ENCODE assay signal across 8 mouse cellular contexts in genomic region chr17:83288143-83288492, GRCm38 (mm10).
A peak's percentile ranks its signal among the peaks of the same experiment; 100 is the strongest.
DNase-seq lines count a peak whose midpoint lies in the region; ATAC-seq and TF ChIP-seq lines count a peak whose summit lies in the region.

No protein-coding gene starts in this region.

- no peak for TF ChIP-seq POLR2A in limb, embryonic 14.5 days (IDR thresholded peaks at IDR 0.05; ENCODE audit: borderline replicate concordance, extremely low read depth, insufficient read depth, insufficient read length)

- H3K4me2 ChIP-seq in liver, embryonic 12.5 days, result no peak overlapping the region
- no peak overlapping the region for H3K4me2 ChIP-seq in forebrain, embryonic 13.5 days
- H3K4me2 ChIP-seq in limb, embryonic 14.5 days (replicated peaks; ENCODE audit: low read depth, low read length, severe bottlenecking), result peak overlapping the region; percentile 24

- no peak for ATAC-seq in liver, embryonic 12.5 days
- ATAC-seq in forebrain, embryonic 13.5 days, result peak; percentile 79
- peak; percentile 81 for ATAC-seq in limb, embryonic 14.5 days (ENCODE audit: low FRiP score, low read depth)

- intact Hi-C loops in heart, postnatal 36 days (cut with DNase I), result no loop called here

- WGBS in liver, embryonic 12.5 days (ENCODE audit: insufficient replicate concordance), result 37% methylated on average over 7 of the region's 7 CpGs
- 31% methylated on average over 7 of the region's 7 CpGs for WGBS in forebrain, embryonic 13.5 days
- 8% methylated on average over 7 of the region's 7 CpGs for WGBS in limb, embryonic 14.5 days

- no peaks in the 10 kb centered on the region for H3K36me3 ChIP-seq in liver, embryonic 12.5 days
- no peaks in the 10 kb centered on the region for H3K36me3 ChIP-seq in forebrain, embryonic 13.5 days (ENCODE audit: poor library complexity, severe bottlenecking)
- H3K36me3 ChIP-seq in limb, embryonic 14.5 days (ENCODE audit: control insufficient read depth, insufficient read depth, low read length), result no peaks in the 10 kb centered on the region

- no peak overlapping the region for H3K27ac ChIP-seq in liver, embryonic 12.5 days
- H3K27ac ChIP-seq in forebrain, embryonic 13.5 days, result peak overlapping the region; percentile 35; the same call in 1 of the 2 replicates
- H3K27ac ChIP-seq in limb, embryonic 14.5 days (replicated peaks; ENCODE audit: low read depth, low read length), result 0 out of 2 replicates have a peak overlapping the region, but pooled peaks have one; percentile 33

- H3K9me3 ChIP-seq in liver, embryonic 12.5 days (replicated peaks), result no peaks in the 10 kb centered on the region
- no peaks in the 10 kb centered on the region for H3K9me3 ChIP-seq in forebrain, embryonic 13.5 days (replicated peaks)
- H3K9me3 ChIP-seq in limb, embryonic 14.5 days (ENCODE audit: control insufficient read depth, low read length), result no peaks in the 10 kb centered on the region

- H3K4me1 ChIP-seq in liver, embryonic 12.5 days, result no peaks in the 10 kb centered on the region
- H3K4me1 ChIP-seq in forebrain, embryonic 13.5 days, result peaks cover 11% of the 10 kb centered on the region
- peaks cover 6% of the 10 kb centered on the region for H3K4me1 ChIP-seq in limb, embryonic 14.5 days (ENCODE audit: control insufficient read depth, insufficient read depth, low read length)

- no peak overlapping the region for H3K4me3 ChIP-seq in liver, embryonic 12.5 days
- no peak overlapping the region for H3K4me3 ChIP-seq in forebrain, embryonic 13.5 days
- no peak overlapping the region for H3K4me3 ChIP-seq in limb, embryonic 14.5 days (replicated peaks; ENCODE audit: low read length)

- H3K9ac ChIP-seq in liver, embryonic 12.5 days, result no peak overlapping the region
- H3K9ac ChIP-seq in forebrain, embryonic 13.5 days, result 0 out of 2 replicates have a peak overlapping the region, but pooled peaks have one; percentile 12
- H3K9ac ChIP-seq in limb, embryonic 14.5 days (ENCODE audit: low read depth, low read length, severe bottlenecking), result no peak overlapping the region

- DNase-seq in liver, result peak; percentile 49
- DNase-seq in heart, postnatal 36 days, result peak; percentile 34 to 36
- peak; percentile 67 for DNase-seq in limb, embryonic 14.5 days (ENCODE audit: low spot score)
- DNase-seq in telencephalon, adult 2 months (ENCODE audit: low read depth, low spot score), result peak; percentile 54
- DNase-seq in cerebellum, adult 8-10 months, result no peak
- DNase-seq in right cerebral cortex, postnatal 25 days, result no peak

- H3K27me3 ChIP-seq in liver, embryonic 12.5 days (replicated peaks), result no peaks in the 10 kb centered on the region; the same call in 1 of the 2 replicates
- H3K27me3 ChIP-seq in forebrain, embryonic 13.5 days, result no peaks in the 10 kb centered on the region
- no peaks in the 10 kb centered on the region for H3K27me3 ChIP-seq in limb, embryonic 14.5 days (ENCODE audit: control insufficient read depth, insufficient read depth, low read length)

Comparison
In these comparisons a context has a peak if more than half of its experiments do, and no peak if none do; other contexts are left out.
1. DNase-seq: peak in liver (single experiment), heart, postnatal 36 days (2 of 2), limb, embryonic 14.5 days (single experiment) and telencephalon, adult 2 months (single experiment); none in cerebellum, adult 8-10 months (single experiment) and right cerebral cortex, postnatal 25 days (single experiment).